Mouse (Mus musculus) liver, adult 2 months (tissue): ENCODE data around the gene Adgrf5.

ENCODE experiments used
- CTCF ChIP-seq: fragments of 200-500 bp; IDR thresholded peaks from 2 replicates; pipeline ENCODE4 v1.5.1; 2011; ENCODE audit warnings: low read depth, low read length, control low read depth
- POLR2A ChIP-seq: fragments of 200-500 bp; IDR thresholded peaks from 2 replicates; pipeline ENCODE4 v1.6.1; 2011; ENCODE audit warnings: low read length, control low read depth; ENCODE audit not compliant: insufficient read depth; ENCODE audit errors: extremely low read depth

GRCm38 (mm10) chr17:43387171-43387570, 26.9 kb downstream of the Adgrf5 start:
- TF ChIP-seq POLR2A (no peak), CTCF (no peak)
